Comparison of ENCODE assay signal across 8 mouse cellular contexts in genomic region chr15:12230243-12230935, GRCm38 (mm10). TPM values are rescaled to one million over a fixed set of nuclear protein-coding genes. Genes with fewer than 3 reads are reported as not detected.
DNase-seq lines count a peak whose midpoint lies in the region; ATAC-seq lines count a peak whose summit lies in the region.
"Had no signal": no experiment of that assay in that cellular context is flagged by ENCODE, and none has a peak within 500 bp of the region (broad histone marks: within the 10 kb centered on the region; RNA-seq: fewer than 3 reads in every experiment).

No protein-coding gene starts in this region.

- H3K9ac ChIP-seq in lung, embryonic 16.5 days (ENCODE audit: low read length): no peak overlapping the region
- H3K9ac ChIP-seq in liver, embryonic 16.5 days (ENCODE audit: low read depth, low read length): no peak overlapping the region

- no peak overlapping the region for H3K4me2 ChIP-seq in lung, embryonic 16.5 days (ENCODE audit: low read depth, low read length)
- H3K4me2 ChIP-seq in liver, embryonic 16.5 days (ENCODE audit: low read depth, low read length): no peak overlapping the region

- H3K27me3 ChIP-seq in lung, embryonic 16.5 days (ENCODE audit: control insufficient read depth, insufficient read depth, low read depth, low read length): no peaks in the 10 kb centered on the region
- H3K27me3 ChIP-seq in embryonic facial prominence, embryonic 10.5 days (replicated peaks; ENCODE audit: low read depth, poor library complexity, severe bottlenecking): no peaks in the 10 kb centered on the region
- H3K27me3 ChIP-seq in liver, embryonic 16.5 days (ENCODE audit: control insufficient read depth, insufficient read depth, low read depth, low read length): no peaks in the 10 kb centered on the region

- H3K4me3 ChIP-seq in lung, embryonic 16.5 days (ENCODE audit: low read length): no peak overlapping the region
- H3K4me3 ChIP-seq in embryonic facial prominence, embryonic 10.5 days: no peak overlapping the region
- H3K4me3 ChIP-seq in liver, embryonic 16.5 days (ENCODE audit: low read depth, low read length): no peak overlapping the region

- 42% methylated on average over 12 of the region's 12 CpGs for WGBS in lung, embryonic 16.5 days
- WGBS in embryonic facial prominence, embryonic 10.5 days: 70% methylated on average over 12 of the region's 12 CpGs
- WGBS in liver, embryonic 16.5 days (ENCODE audit: insufficient replicate concordance): 41% methylated on average over 12 of the region's 12 CpGs

- peaks cover 3% of the 10 kb centered on the region for H3K36me3 ChIP-seq in lung, embryonic 16.5 days (ENCODE audit: control insufficient read depth, insufficient read depth, low read length)
- H3K36me3 ChIP-seq in embryonic facial prominence, embryonic 10.5 days (replicated peaks): peaks cover 32% of the 10 kb centered on the region
- peaks cover 3% of the 10 kb centered on the region; the same call in 1 of the 2 replicates for H3K36me3 ChIP-seq in liver, embryonic 16.5 days (ENCODE audit: control insufficient read depth, insufficient read depth)

- H3K4me1 ChIP-seq in lung, embryonic 16.5 days (replicated peaks; ENCODE audit: control insufficient read depth, insufficient read depth, low read length): peaks cover 28% of the 10 kb centered on the region
- peaks cover 18% of the 10 kb centered on the region for H3K4me1 ChIP-seq in embryonic facial prominence, embryonic 10.5 days
- H3K4me1 ChIP-seq in liver, embryonic 16.5 days (ENCODE audit: control insufficient read depth, low read depth, low read length): peaks cover 40% of the 10 kb centered on the region

- H3K9me3 ChIP-seq in lung, embryonic 16.5 days (ENCODE audit: control insufficient read depth, low read length): no peaks in the 10 kb centered on the region
- no peaks in the 10 kb centered on the region for H3K9me3 ChIP-seq in embryonic facial prominence, embryonic 10.5 days
- H3K9me3 ChIP-seq in liver, embryonic 16.5 days (replicated peaks; ENCODE audit: control insufficient read depth, low read length): no peaks in the 10 kb centered on the region

- no peak for DNase-seq in lung, postnatal 10 days
- no peak for DNase-seq in embryonic facial prominence, embryonic 10.5 days (ENCODE audit: low spot score)
- DNase-seq in thymus, postnatal 36 days: peak; percentile 78 to 87
- no peak for DNase-seq in gastrocnemius, postnatal 36 days
- DNase-seq in ovary, adult 18-20 months (ENCODE audit: low spot score): no peak
- DNase-seq: cerebellum, adult 11 months had no signal

- no peak for ATAC-seq in lung, embryonic 16.5 days (ENCODE audit: low read depth)
- peak; percentile 56 for ATAC-seq in liver, embryonic 16.5 days (ENCODE audit: low read depth)

- H3K27ac ChIP-seq in lung, embryonic 16.5 days (ENCODE audit: low read length): peak overlapping the region; percentile 54
- H3K27ac ChIP-seq in embryonic facial prominence, embryonic 10.5 days (replicated peaks): 0 out of 2 replicates have a peak overlapping the region, but pooled peaks have one; percentile 26
- H3K27ac ChIP-seq in liver, embryonic 16.5 days (ENCODE audit: low read length): no peak overlapping the region

- intact Hi-C loops in gastrocnemius, postnatal 36 days (cut with DNase I): no loop called here

RNA-seq across cellular contexts. Expression of gene Mtmr12, which starts 25.6 kb away (rescaled TPM):
- 19.7 and 21.1 TPM in 2 replicates for polyA plus RNA-seq in lung, embryonic 16.5 days (2015; fragmentation: Nextera tagmentation; extraction: Ambion mirVana)
- polyA plus RNA-seq in embryonic facial prominence, embryonic 10.5 days (2016; fragmentation: Nextera tagmentation; extraction: Ambion mirVana): 19.0 TPM in 2 replicates
- polyA plus RNA-seq in liver, embryonic 16.5 days (2015; fragmentation: Nextera tagmentation; extraction: Ambion mirVana): 6.7 and 8.0 TPM in 2 replicates
- total RNA-seq in gastrocnemius, postnatal 36 days (2021): 1 to 10 TPM; 3.1 to 3.7 TPM

Comparison
In these comparisons a context has a peak if more than half of its experiments do, and no peak if none do; other contexts are left out.
1. DNase-seq: peak in thymus, postnatal 36 days (2 of 2); none in lung, postnatal 10 days (single experiment), embryonic facial prominence, embryonic 10.5 days (single experiment), gastrocnemius, postnatal 36 days (0 of 2) and ovary, adult 18-20 months (single experiment).